8 mouse cellular contexts compared by ENCODE assay signal in genomic region chr8:70316511-70317504, GRCm38 (mm10). TPM values are rescaled to one million over a fixed set of nuclear protein-coding genes. Genes with fewer than 3 reads are reported as not detected.
A peak's percentile ranks its signal among the peaks of the same experiment; 100 is the strongest.
DNase-seq lines count a peak whose midpoint lies in the region; ATAC-seq lines count a peak whose summit lies in the region.

No protein-coding gene starts in this region.

- H3K9ac ChIP-seq in heart, embryonic 12.5 days, result peak overlapping the region; percentile 68
- H3K9ac ChIP-seq in embryonic facial prominence, embryonic 14.5 days (ENCODE audit: low read depth, low read length), result peak overlapping the region; percentile 74
- peak overlapping the region; percentile 69 for H3K9ac ChIP-seq in hindbrain, embryonic 11.5 days (ENCODE audit: low read depth, low read length)
- peak overlapping the region; percentile 74 for H3K9ac ChIP-seq in neural tube, embryonic 14.5 days (replicated peaks; ENCODE audit: low read depth, low read length)

- peak; percentile 61 for ATAC-seq in heart, embryonic 12.5 days (ENCODE audit: insufficient number of reproducible peaks, low FRiP score)
- peak; percentile 87 for ATAC-seq in embryonic facial prominence, embryonic 14.5 days (ENCODE audit: low read depth)
- peak; percentile 89 for ATAC-seq in hindbrain, embryonic 11.5 days (ENCODE audit: low FRiP score)
- ATAC-seq in neural tube, embryonic 14.5 days (ENCODE audit: low read depth), result peak; percentile 87

- no peak overlapping the region for H3K27ac ChIP-seq in heart, embryonic 12.5 days (ENCODE audit: poor library complexity, severe bottlenecking)
- peak overlapping the region; percentile 75 for H3K27ac ChIP-seq in embryonic facial prominence, embryonic 14.5 days (replicated peaks; ENCODE audit: low read depth, low read length)
- peak overlapping the region; percentile 83 for H3K27ac ChIP-seq in hindbrain, embryonic 11.5 days (ENCODE audit: low read depth, low read length)
- peak overlapping the region; percentile 83 for H3K27ac ChIP-seq in limb, embryonic 10.5 days
- peak overlapping the region; percentile 86 for H3K27ac ChIP-seq in neural tube, embryonic 14.5 days (ENCODE audit: low read depth, low read length)

- no peak for DNase-seq in heart, adult 11 months
- peak; percentile 41 for DNase-seq in adrenal gland, postnatal 25 days
- peak; percentile 97 for DNase-seq in embryonic facial prominence, embryonic 14.5 days (ENCODE audit: low spot score)
- peak; percentile 90 for DNase-seq in hindbrain, embryonic 11.5 days (ENCODE audit: low spot score)
- DNase-seq in limb, embryonic 10.5 days (ENCODE audit: low spot score), result peak; percentile 70
- DNase-seq in yolk sac, embryonic 10.5 days (ENCODE audit: low spot score), result no peak

- H3K9me3 ChIP-seq in heart, embryonic 12.5 days (replicated peaks), result no peaks in the 10 kb centered on the region
- H3K9me3 ChIP-seq in embryonic facial prominence, embryonic 14.5 days (ENCODE audit: control insufficient read depth, low read length), result no peaks in the 10 kb centered on the region
- H3K9me3 ChIP-seq in hindbrain, embryonic 11.5 days (ENCODE audit: control insufficient read depth, low read length), result no peaks in the 10 kb centered on the region
- H3K9me3 ChIP-seq in limb, embryonic 10.5 days (replicated peaks), result no peaks in the 10 kb centered on the region
- no peaks in the 10 kb centered on the region for H3K9me3 ChIP-seq in neural tube, embryonic 14.5 days (ENCODE audit: control insufficient read depth, low read length)

- H3K4me2 ChIP-seq in heart, embryonic 12.5 days, result peak overlapping the region; percentile 93
- peak overlapping the region; percentile 80 for H3K4me2 ChIP-seq in embryonic facial prominence, embryonic 14.5 days (ENCODE audit: low read depth, low read length)
- H3K4me2 ChIP-seq in hindbrain, embryonic 11.5 days (replicated peaks; ENCODE audit: low read depth, low read length), result peak overlapping the region; percentile 73
- H3K4me2 ChIP-seq in neural tube, embryonic 14.5 days (ENCODE audit: low read depth, low read length), result peak overlapping the region; percentile 85

- peaks cover 13% of the 10 kb centered on the region; the same call in 1 of the 2 replicates for H3K27me3 ChIP-seq in heart, embryonic 12.5 days (replicated peaks)
- no peaks in the 10 kb centered on the region for H3K27me3 ChIP-seq in embryonic facial prominence, embryonic 14.5 days (replicated peaks; ENCODE audit: control insufficient read depth, insufficient read depth, low read length)
- 0 out of 2 replicates have a peak, but pooled peaks cover 2% of the 10 kb centered on the region for H3K27me3 ChIP-seq in hindbrain, embryonic 11.5 days (ENCODE audit: control insufficient read depth, insufficient read depth, low read length)
- peaks cover 4% of the 10 kb centered on the region; the same call in 1 of the 2 replicates for H3K27me3 ChIP-seq in limb, embryonic 10.5 days (ENCODE audit: low read depth, poor library complexity, severe bottlenecking)
- no peaks in the 10 kb centered on the region for H3K27me3 ChIP-seq in neural tube, embryonic 14.5 days (ENCODE audit: control insufficient read depth, insufficient read depth, low read length)

- H3K4me1 ChIP-seq in heart, embryonic 12.5 days (replicated peaks), result peaks cover 25% of the 10 kb centered on the region
- H3K4me1 ChIP-seq in embryonic facial prominence, embryonic 14.5 days (ENCODE audit: control insufficient read depth, insufficient read depth, low read length), result peaks cover 20% of the 10 kb centered on the region
- H3K4me1 ChIP-seq in hindbrain, embryonic 11.5 days (replicated peaks; ENCODE audit: control insufficient read depth, insufficient read depth, low read length), result peaks cover 8% of the 10 kb centered on the region
- H3K4me1 ChIP-seq in limb, embryonic 10.5 days, result peaks cover 33% of the 10 kb centered on the region
- peaks cover 21% of the 10 kb centered on the region for H3K4me1 ChIP-seq in neural tube, embryonic 14.5 days (ENCODE audit: control insufficient read depth, insufficient read depth, low read length)

- peaks cover 22% of the 10 kb centered on the region for H3K36me3 ChIP-seq in heart, embryonic 12.5 days
- H3K36me3 ChIP-seq in embryonic facial prominence, embryonic 14.5 days (ENCODE audit: control insufficient read depth, insufficient read depth, low read length), result peaks cover 26% of the 10 kb centered on the region
- peaks cover 4% of the 10 kb centered on the region; the same call in 1 of the 2 replicates for H3K36me3 ChIP-seq in hindbrain, embryonic 11.5 days (ENCODE audit: control insufficient read depth, insufficient read depth, low read length)
- H3K36me3 ChIP-seq in limb, embryonic 10.5 days, result peaks cover 26% of the 10 kb centered on the region
- H3K36me3 ChIP-seq in neural tube, embryonic 14.5 days (ENCODE audit: control insufficient read depth, insufficient read depth, low read length), result peaks cover 16% of the 10 kb centered on the region

- peak overlapping the region; percentile 63 for H3K4me3 ChIP-seq in heart, embryonic 12.5 days
- H3K4me3 ChIP-seq in embryonic facial prominence, embryonic 14.5 days (ENCODE audit: low read depth, low read length), result peak overlapping the region; percentile 65
- H3K4me3 ChIP-seq in hindbrain, embryonic 11.5 days (ENCODE audit: low read depth, low read length), result peak overlapping the region; percentile 52
- H3K4me3 ChIP-seq in limb, embryonic 10.5 days, result peak overlapping the region; percentile 66
- H3K4me3 ChIP-seq in neural tube, embryonic 14.5 days (ENCODE audit: low read depth, low read length), result peak overlapping the region; percentile 64

- 19% methylated on average over 15 of the region's 15 CpGs for WGBS in heart, embryonic 12.5 days
- 8% methylated on average over 14 of the region's 15 CpGs for WGBS in embryonic facial prominence, embryonic 14.5 days
- WGBS in hindbrain, embryonic 11.5 days, result 8% methylated on average over 15 of the region's 15 CpGs
- 16% methylated on average over 15 of the region's 15 CpGs for WGBS in limb, embryonic 10.5 days
- WGBS in neural tube, embryonic 14.5 days, result 10% methylated on average over 15 of the region's 15 CpGs

RNA-seq across cellular contexts. Expression of gene Cers1, which starts 1.2 kb away (rescaled TPM):
- polyA plus RNA-seq in heart, embryonic 12.5 days (2016; fragmentation: Nextera tagmentation; extraction: Ambion mirVana), result 2.1 and 2.5 TPM in 2 replicates
- 2.9 and 3.4 TPM in 2 replicates for total RNA-seq in adrenal gland, postnatal 25 days (2021)
- 10.0 and 10.7 TPM in 2 replicates for polyA plus RNA-seq in embryonic facial prominence, embryonic 14.5 days (2014; fragmentation: Nextera tagmentation; extraction: Ambion mirVana)
- polyA plus RNA-seq in hindbrain, embryonic 11.5 days (2014; fragmentation: Nextera tagmentation; extraction: Ambion mirVana), result 5.7 and 6.2 TPM in 2 replicates
- polyA plus RNA-seq in limb, embryonic 10.5 days (2016; fragmentation: Nextera tagmentation; extraction: Ambion mirVana), result 3.2 and 4.6 TPM in 2 replicates
- 33.4 and 42.9 TPM in 2 replicates for polyA plus RNA-seq in neural tube, embryonic 14.5 days (2014; fragmentation: Nextera tagmentation; extraction: Ambion mirVana)

RNA-seq across cellular contexts. Expression of gene Gdf1, which starts 12.8 kb away (rescaled TPM):
- 2.1 TPM in 2 replicates for polyA plus RNA-seq in heart, embryonic 12.5 days (2016; fragmentation: Nextera tagmentation; extraction: Ambion mirVana)
- total RNA-seq in adrenal gland, postnatal 25 days (2021), result 2.0 TPM in 1 of 2 replicates, not detected in the other
- polyA plus RNA-seq in embryonic facial prominence, embryonic 14.5 days (2014; fragmentation: Nextera tagmentation; extraction: Ambion mirVana), result 1.7 TPM in 1 of 2 replicates, not detected in the other
- polyA plus RNA-seq in hindbrain, embryonic 11.5 days (2014; fragmentation: Nextera tagmentation; extraction: Ambion mirVana), result 1.3 TPM in 2 replicates
- polyA plus RNA-seq in limb, embryonic 10.5 days (2016; fragmentation: Nextera tagmentation; extraction: Ambion mirVana), result 7.9 and 13.8 TPM in 2 replicates
- polyA plus RNA-seq in neural tube, embryonic 14.5 days (2014; fragmentation: Nextera tagmentation; extraction: Ambion mirVana), result 2.1 and 7.5 TPM in 2 replicates

RNA-seq across cellular contexts. Expression of gene Cope, which starts 14.5 kb away (rescaled TPM):
- 251 and 272 TPM in 2 replicates for polyA plus RNA-seq in heart, embryonic 12.5 days (2016; fragmentation: Nextera tagmentation; extraction: Ambion mirVana)
- 184 and 238 TPM in 2 replicates for total RNA-seq in adrenal gland, postnatal 25 days (2021)
- polyA plus RNA-seq in embryonic facial prominence, embryonic 14.5 days (2014; fragmentation: Nextera tagmentation; extraction: Ambion mirVana), result 314 and 345 TPM in 2 replicates
- 268 and 278 TPM in 2 replicates for polyA plus RNA-seq in hindbrain, embryonic 11.5 days (2014; fragmentation: Nextera tagmentation; extraction: Ambion mirVana)
- 293 and 321 TPM in 2 replicates for polyA plus RNA-seq in limb, embryonic 10.5 days (2016; fragmentation: Nextera tagmentation; extraction: Ambion mirVana)
- 285 and 327 TPM in 2 replicates for polyA plus RNA-seq in neural tube, embryonic 14.5 days (2014; fragmentation: Nextera tagmentation; extraction: Ambion mirVana)

RNA-seq across cellular contexts. Expression of gene Ddx49, which starts 14.5 kb away (rescaled TPM):
- polyA plus RNA-seq in heart, embryonic 12.5 days (2016; fragmentation: Nextera tagmentation; extraction: Ambion mirVana), result 32.8 and 34.3 TPM in 2 replicates
- total RNA-seq in adrenal gland, postnatal 25 days (2021), result 50.1 and 64.7 TPM in 2 replicates
- polyA plus RNA-seq in embryonic facial prominence, embryonic 14.5 days (2014; fragmentation: Nextera tagmentation; extraction: Ambion mirVana), result 47.4 and 49.2 TPM in 2 replicates
- polyA plus RNA-seq in hindbrain, embryonic 11.5 days (2014; fragmentation: Nextera tagmentation; extraction: Ambion mirVana), result 43.3 and 50.1 TPM in 2 replicates
- 58.9 and 59.4 TPM in 2 replicates for polyA plus RNA-seq in limb, embryonic 10.5 days (2016; fragmentation: Nextera tagmentation; extraction: Ambion mirVana)
- 44.5 and 45.9 TPM in 2 replicates for polyA plus RNA-seq in neural tube, embryonic 14.5 days (2014; fragmentation: Nextera tagmentation; extraction: Ambion mirVana)

RNA-seq across cellular contexts. Expression of gene Homer3, which starts 34.2 kb away (rescaled TPM):
- polyA plus RNA-seq in heart, embryonic 12.5 days (2016; fragmentation: Nextera tagmentation; extraction: Ambion mirVana), result 46.0 and 48.4 TPM in 2 replicates
- total RNA-seq in adrenal gland, postnatal 25 days (2021), result 20.2 and 23.0 TPM in 2 replicates
- polyA plus RNA-seq in embryonic facial prominence, embryonic 14.5 days (2014; fragmentation: Nextera tagmentation; extraction: Ambion mirVana), result 26.8 and 37.3 TPM in 2 replicates
- polyA plus RNA-seq in hindbrain, embryonic 11.5 days (2014; fragmentation: Nextera tagmentation; extraction: Ambion mirVana), result 50.4 and 51.6 TPM in 2 replicates
- polyA plus RNA-seq in limb, embryonic 10.5 days (2016; fragmentation: Nextera tagmentation; extraction: Ambion mirVana), result 139 and 151 TPM in 2 replicates
- 16.8 and 25.5 TPM in 2 replicates for polyA plus RNA-seq in neural tube, embryonic 14.5 days (2014; fragmentation: Nextera tagmentation; extraction: Ambion mirVana)

Comparison
In these comparisons a context has a peak if more than half of its experiments do, and no peak if none do; other contexts are left out.
1. DNase-seq: peak in adrenal gland, postnatal 25 days (single experiment), embryonic facial prominence, embryonic 14.5 days (single experiment), hindbrain, embryonic 11.5 days (single experiment) and limb, embryonic 10.5 days (single experiment); none in heart, adult 11 months (single experiment) and yolk sac, embryonic 10.5 days (single experiment).
2. Peak in every context shown above with its lines, with median percentiles within 50 percentile points of each other: ATAC-seq, H3K4me2 ChIP-seq, H3K4me3 ChIP-seq and H3K9ac ChIP-seq.